ENCODE assay signal across 9 mouse cellular contexts in genomic region chr2:30656711-30657555, GRCm38 (mm10).
A peak's percentile ranks its signal among the peaks of the same experiment; 100 is the strongest.
DNase-seq lines count a peak whose midpoint lies in the region; ATAC-seq lines count a peak whose summit lies in the region.
"Had no signal": no experiment of that assay in that cellular context is flagged by ENCODE, and none has a peak within 500 bp of the region (broad histone marks: within the 10 kb centered on the region; RNA-seq: fewer than 3 reads in every experiment).

No protein-coding gene starts in this region.

- H3K9me3 ChIP-seq in forebrain, embryonic 12.5 days = no peaks in the 10 kb centered on the region
- no peaks in the 10 kb centered on the region for H3K9me3 ChIP-seq in kidney, embryonic 16.5 days (ENCODE audit: low read length)
- no peaks in the 10 kb centered on the region for H3K9me3 ChIP-seq in neural tube, embryonic 12.5 days

- peak overlapping the region; percentile 99 for H3K27ac ChIP-seq in forebrain, embryonic 12.5 days
- H3K27ac ChIP-seq in kidney, embryonic 16.5 days (ENCODE audit: low read length) = peak overlapping the region; percentile 99
- H3K27ac ChIP-seq in neural tube, embryonic 12.5 days = peak overlapping the region; percentile 98
- H3K27ac ChIP-seq: liver, embryonic 14.5 days had no signal

- no peak for ATAC-seq in forebrain, embryonic 12.5 days (ENCODE audit: low FRiP score)
- ATAC-seq in kidney, embryonic 16.5 days (ENCODE audit: low FRiP score, low TSS enrichment) = no peak
- ATAC-seq in neural tube, embryonic 12.5 days (ENCODE audit: low FRiP score, low read depth) = no peak
- ATAC-seq in erythroid progenitor cell, adult 5-6 weeks (replicated peaks; ENCODE audit: low FRiP score, poor library complexity, severe bottlenecking) = no peak
- no peak for ATAC-seq in megakaryocyte progenitor cell, adult 5-6 weeks (replicated peaks; ENCODE audit: poor library complexity)

- 47% methylated on average over 13 of the region's 13 CpGs for WGBS in forebrain, embryonic 12.5 days
- WGBS in kidney, embryonic 16.5 days = 30% methylated on average over 13 of the region's 13 CpGs
- 47% methylated on average over 13 of the region's 13 CpGs for WGBS in neural tube, embryonic 12.5 days

- no peak overlapping the region for H3K4me3 ChIP-seq in forebrain, embryonic 12.5 days (replicated peaks)
- H3K4me3 ChIP-seq in kidney, embryonic 16.5 days (ENCODE audit: low read length) = no peak overlapping the region
- H3K4me3 ChIP-seq in neural tube, embryonic 12.5 days = no peak overlapping the region

- H3K4me2 ChIP-seq in forebrain, embryonic 12.5 days = no peak overlapping the region
- no peak overlapping the region for H3K4me2 ChIP-seq in kidney, embryonic 16.5 days (replicated peaks; ENCODE audit: low read depth, low read length)
- no peak overlapping the region for H3K4me2 ChIP-seq in neural tube, embryonic 12.5 days (replicated peaks)

- H3K9ac ChIP-seq in forebrain, embryonic 12.5 days = 0 out of 2 replicates have a peak overlapping the region, but pooled peaks have one; percentile 59
- H3K9ac ChIP-seq in kidney, embryonic 16.5 days (replicated peaks; ENCODE audit: low read length) = peak overlapping the region; percentile 85
- H3K9ac ChIP-seq in neural tube, embryonic 12.5 days = no peak overlapping the region
- H3K9ac ChIP-seq: liver, embryonic 14.5 days had no signal

- peaks cover 88% of the 10 kb centered on the region for H3K4me1 ChIP-seq in forebrain, embryonic 12.5 days
- H3K4me1 ChIP-seq in kidney, embryonic 16.5 days (ENCODE audit: insufficient read depth, low read length) = peaks cover 84% of the 10 kb centered on the region
- peaks cover 84% of the 10 kb centered on the region for H3K4me1 ChIP-seq in neural tube, embryonic 12.5 days

- DNase-seq in kidney, adult 11 months = peak; percentile 44
- no peak for DNase-seq in kidney, adult 18-20 months
- no peak for DNase-seq in right cerebral cortex, postnatal 4 days

- no peaks in the 10 kb centered on the region for H3K27me3 ChIP-seq in forebrain, embryonic 12.5 days
- no peaks in the 10 kb centered on the region for H3K27me3 ChIP-seq in kidney, embryonic 16.5 days (ENCODE audit: insufficient read depth, low read length)
- H3K27me3 ChIP-seq in neural tube, embryonic 12.5 days (replicated peaks) = peaks cover 26% of the 10 kb centered on the region

- H3K36me3 ChIP-seq in forebrain, embryonic 12.5 days (replicated peaks) = no peaks in the 10 kb centered on the region
- no peaks in the 10 kb centered on the region for H3K36me3 ChIP-seq in kidney, embryonic 16.5 days (ENCODE audit: insufficient read depth, low read length)
- H3K36me3 ChIP-seq in neural tube, embryonic 12.5 days = no peaks in the 10 kb centered on the region
